Mouse (Mus musculus) bone marrow, adult 2 months (tissue): Measurements from ENCODE around the gene Tsc22d1.

Source experiments
- CTCF ChIP-seq: fragments of 200-500 bp; IDR thresholded peaks from 2 replicates; pipeline ENCODE4 v1.5.1; 2011; ENCODE audit warnings: low read length, control low read depth; ENCODE audit not compliant: control insufficient read depth, insufficient read depth
- POLR2A ChIP-seq: fragments of 200-500 bp; IDR thresholded peaks from 2 replicates; pipeline ENCODE4 v1.6.1; 2011; ENCODE audit warnings: low read depth, mild to moderate bottlenecking, control low read depth, low read length, borderline replicate concordance; ENCODE audit not compliant: control insufficient read depth

DNA sequence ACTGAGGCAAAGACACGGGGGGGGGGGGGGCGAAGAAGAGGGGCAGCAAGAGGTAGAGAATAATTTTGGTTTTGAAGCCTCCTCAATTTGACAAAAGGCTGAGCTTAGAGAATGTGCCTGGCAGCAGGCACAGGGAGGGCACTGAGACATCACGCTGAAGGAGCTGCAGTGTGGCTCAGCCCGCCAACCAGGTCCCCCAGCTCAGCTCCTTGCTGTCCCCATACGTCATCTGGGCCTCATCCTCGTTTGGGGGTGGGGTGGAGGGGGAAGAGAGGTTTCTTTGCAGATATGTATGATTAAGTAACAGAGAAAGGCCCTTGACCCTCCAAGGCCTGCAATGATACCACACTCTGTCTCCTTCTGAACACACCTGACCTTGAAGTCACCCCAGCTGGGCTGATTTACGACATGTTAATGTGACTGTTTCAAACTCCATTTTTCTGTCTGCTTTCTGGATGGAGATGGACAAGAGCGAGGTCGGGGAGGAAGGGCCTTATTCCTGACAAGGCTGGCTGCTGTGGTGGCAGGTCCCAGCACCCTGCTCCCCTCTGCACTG is 113.1 kb downstream of the Tsc22d1 start:
- TF ChIP-seq POLR2A (no peak), CTCF (no peak)
